Mouse (Mus musculus) neural tube, postnatal 0 days (tissue): ENCODE data around the gene Hagh. TPM values are rescaled to one million over a fixed set of nuclear protein-coding genes. Genes with fewer than 3 reads are reported as not detected.

Source experiments
- polyA plus RNA-seq: library from polyadenylated mRNA; unstranded; fragments of >200 nt; fragmentation: Nextera tagmentation; extraction: Ambion mirVana; gene quantifications from 2 replicates; pipeline ENCODE4 v1.2.1, GENCODE M21; 2015

The Hagh gene
- polyA plus RNA-seq = 101 and 108 TPM in 2 replicates

GRCm38 (mm10) chr17:24839842-24840241, at the start of gene Hagh:
Hagh (plus strand) TSS chr17:24840143.

GRCm38 (mm10) chr17:24803952-24804951, 35.7 kb upstream of the Hagh start, which contains the start of gene Meiob:
Meiob (plus strand) TSS chr17:24804289.

GRCm38 (mm10) chr17:24850065-24850772, 10.3 kb downstream of the Hagh start, which contains the start of gene Fahd1:
Fahd1 (minus strand) TSS chr17:24850364.

GRCm38 (mm10) chr17:24865776-24866175, 25.8 kb downstream of the Hagh start, which contains the start of gene Igfals:
Igfals (plus strand) TSS chr17:24865997.

GRCm38 (mm10) chr17:24886134-24886931, 46.4 kb downstream of the Hagh start, which contains the start of the genes Nubp2 and Spsb3:
Nubp2 (minus strand) TSS chr17:24886349.
Spsb3 (plus strand) TSS chr17:24886643.

GRCm38 (mm10) chr17:24894995-24895547, 55.1 kb downstream of the Hagh start, which contains the start of the genes Eme2 and Mrps34:
Eme2 (minus strand) TSS chr17:24895087.
Mrps34 (plus strand) TSS chr17:24895116.

GRCm38 (mm10) chr17:24896241-24896992, 56.5 kb downstream of the Hagh start, which contains the start of gene Nme3:
Nme3 (plus strand) TSS chr17:24896500.

Other genes starting within 250 kb of the Hagh start
- gene Tsc2, start 207.5 kb upstream of the Hagh start, polyA plus RNA-seq = 45.5 and 59.7 TPM in 2 replicates
- 6.5 and 6.9 TPM in 2 replicates for gene Nthl1, start 207.5 kb upstream of the Hagh start, polyA plus RNA-seq
- gene Slc9a3r2, start 189.8 kb upstream of the Hagh start, polyA plus RNA-seq = 82.2 and 84.4 TPM in 2 replicates
- 0.93 and 1.2 TPM in 2 replicates for gene Npw, start 181.7 kb upstream of the Hagh start, polyA plus RNA-seq
- gene Zfp598, start 170.5 kb upstream of the Hagh start, polyA plus RNA-seq = 13.9 and 18.2 TPM in 2 replicates
- gene Syngr3, start 150.2 kb upstream of the Hagh start, polyA plus RNA-seq = 269 and 290 TPM in 2 replicates
- 38.1 and 38.9 TPM in 2 replicates for gene Gfer, start 144.0 kb upstream of the Hagh start, polyA plus RNA-seq
- 1.7 and 2.3 TPM in 2 replicates for gene Noxo1, start 143.9 kb upstream of the Hagh start, polyA plus RNA-seq
- gene Tbl3, start 132.5 kb upstream of the Hagh start, polyA plus RNA-seq = 43.3 and 47.7 TPM in 2 replicates
- not detected in 2 replicates for gene Rnf151, start 122.1 kb upstream of the Hagh start, polyA plus RNA-seq
- 836 and 837 TPM in 2 replicates for gene Rps2, start 122.0 kb upstream of the Hagh start, polyA plus RNA-seq
- 375 and 378 TPM in 2 replicates for gene Ndufb10, start 115.7 kb upstream of the Hagh start, polyA plus RNA-seq
- 0.27 and 0.40 TPM in 2 replicates for gene Rpl3l, start 112.3 kb upstream of the Hagh start, polyA plus RNA-seq
- 24.4 and 29.7 TPM in 2 replicates for gene Msrb1, start 103.5 kb upstream of the Hagh start, polyA plus RNA-seq
- 0.20 and 0.57 TPM in 2 replicates for gene Hs3st6, start 87.2 kb upstream of the Hagh start, polyA plus RNA-seq
- not detected in 2 replicates for gene Meiob, start 35.9 kb upstream of the Hagh start, polyA plus RNA-seq
- 28.1 and 29.5 TPM in 2 replicates for gene Fahd1, start 10.2 kb downstream of the Hagh start, polyA plus RNA-seq
- 0.25 and 0.35 TPM in 2 replicates for gene Igfals, start 25.9 kb downstream of the Hagh start, polyA plus RNA-seq
- gene Nubp2, start 46.2 kb downstream of the Hagh start, polyA plus RNA-seq = 61.6 and 67.5 TPM in 2 replicates
- 85.2 and 90.4 TPM in 2 replicates for gene Spsb3, start 46.5 kb downstream of the Hagh start, polyA plus RNA-seq
- gene Eme2, start 54.9 kb downstream of the Hagh start, polyA plus RNA-seq = 28.3 and 29.9 TPM in 2 replicates
- gene Mrps34, start 55.0 kb downstream of the Hagh start, polyA plus RNA-seq = 131 and 137 TPM in 2 replicates
- gene Nme3, start 56.4 kb downstream of the Hagh start, polyA plus RNA-seq = 123 TPM in 2 replicates
- gene Mapk8ip3, start 96.8 kb downstream of the Hagh start, polyA plus RNA-seq = 58.6 and 70.9 TPM in 2 replicates
- 43.4 and 45.3 TPM in 2 replicates for gene Jpt2, start 120.5 kb downstream of the Hagh start, polyA plus RNA-seq
- 5.0 and 5.6 TPM in 2 replicates for gene Cramp1l, start 175.6 kb downstream of the Hagh start, polyA plus RNA-seq
- 10.6 and 12.1 TPM in 2 replicates for gene Ift140, start 175.9 kb downstream of the Hagh start, polyA plus RNA-seq
- 10.5 and 10.7 TPM in 2 replicates for gene Tmem204, start 243.4 kb downstream of the Hagh start, polyA plus RNA-seq